Mouse (Mus musculus) left cerebral cortex, postnatal 4 days (tissue): ENCODE measurements around the gene Pde4b. TPM values are rescaled to one million over a fixed set of nuclear protein-coding genes. Genes with fewer than 3 reads are reported as not detected.

Source experiments
- DNase-seq: peaks from one replicate; pipeline ENCODE4 v3.0.0-alpha.2; 2022
- intact Hi-C: fragments of 180-260 bp; cut with DNase I; formaldehyde crosslinking; loops from one replicate; pipeline ENCODE4 v1.15.1; 2025
- total RNA-seq, 2 experiments: library from RNA; stranded (reverse); gene quantifications; 2 replicates each; pipeline ENCODE4 v1.2.3; 2021

The Pde4b gene
- total RNA-seq, 2 experiments from 2014 or later, result 55.3 to 61.4 TPM

- intact Hi-C loops, result loop anchor here (10.0 kb wide), 1 partner anchor 98 kb away; no protein-coding TSS in a partner anchor
- DNase-seq, result peak; percentile 10
Measured at GRCm38 (mm10) chr4:102496269-102497177, 409.2 kb downstream of the Pde4b start.

GRCm38 (mm10) chr4:102497221-102497620 is 409.9 kb downstream of the Pde4b start:
- DNase-seq, result no peak
- intact Hi-C loops, result loop anchor here (10.0 kb wide), 1 partner anchor 98 kb away; no protein-coding TSS in a partner anchor

GRCm38 (mm10) chr4:102498169-102498919 is 411.0 kb downstream of the Pde4b start:
- no peak for DNase-seq
- intact Hi-C loops, result loop anchor here (10.0 kb wide), 1 partner anchor 96 kb away; no protein-coding TSS in a partner anchor

- intact Hi-C loops, result loop anchor here (10.0 kb wide), 1 partner anchor 96 kb away; no protein-coding TSS in a partner anchor
- DNase-seq, result no peak
Measured at GRCm38 (mm10) chr4:102498920-102499316, 411.6 kb downstream of the Pde4b start.

DNA sequence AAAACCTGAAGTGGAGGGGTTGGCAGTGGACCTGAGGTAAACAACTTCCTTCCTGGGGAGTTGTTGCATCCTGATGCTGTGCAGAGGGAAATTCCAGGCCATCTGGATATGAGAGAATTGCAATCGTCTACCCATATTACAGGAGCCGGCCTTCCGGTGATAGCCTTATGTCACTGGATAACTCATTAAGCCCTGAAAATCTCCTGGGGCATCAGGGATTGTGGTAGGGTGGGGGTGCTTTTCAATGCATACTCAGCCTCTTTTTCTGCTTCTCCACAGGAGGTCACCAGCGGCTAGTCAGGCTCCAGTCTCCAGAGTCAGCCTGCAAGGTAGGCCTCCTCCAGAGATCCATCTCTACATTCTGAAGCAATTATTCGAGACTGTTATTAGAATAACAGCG is 418.4 kb downstream of the Pde4b start:
- intact Hi-C loops, result no loop called here
- no peak for DNase-seq

- no peak for DNase-seq
- intact Hi-C loops, result no loop called here
Measured at GRCm38 (mm10) chr4:102506376-102507280, 419.3 kb downstream of the Pde4b start.

DNA sequence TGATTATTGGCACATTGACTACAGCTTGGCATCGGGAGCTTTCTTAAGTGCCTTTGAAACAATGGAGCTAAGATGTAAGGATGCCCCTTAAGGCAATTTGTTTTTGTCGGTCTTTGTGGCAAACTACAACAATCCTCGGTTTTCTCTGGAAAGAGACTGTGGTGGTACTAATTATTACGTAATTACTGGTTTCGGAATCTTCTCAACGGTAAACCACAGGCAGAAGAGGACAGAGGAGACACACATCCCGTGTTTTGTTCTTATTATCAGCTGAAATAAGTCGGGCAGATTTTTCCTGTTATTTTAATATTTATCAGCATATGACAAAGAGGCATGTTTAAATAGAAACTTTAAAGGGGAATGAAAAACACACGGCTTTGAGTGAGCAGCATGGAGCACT is 420.0 kb downstream of the Pde4b start:
- no peak for DNase-seq
- intact Hi-C loops, result no loop called here

DNA sequence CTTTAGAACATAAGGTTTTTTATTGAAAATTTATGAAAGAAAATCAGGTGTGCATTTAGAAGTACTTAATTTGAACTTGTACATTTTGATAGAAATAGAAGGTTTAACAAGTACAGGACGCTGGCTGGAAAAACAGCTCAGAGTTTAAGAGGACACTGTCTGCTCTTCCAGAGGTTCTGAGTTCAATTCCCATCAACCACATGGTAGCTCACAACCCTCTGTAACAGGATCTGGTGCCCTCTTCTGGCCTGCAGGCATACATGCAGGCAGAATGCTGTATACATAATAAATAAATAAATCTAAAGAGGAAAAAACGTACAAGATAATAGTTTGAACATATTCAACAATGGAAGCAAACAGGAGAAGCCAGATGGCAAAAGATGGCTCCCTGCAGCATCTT is 420.4 kb downstream of the Pde4b start:
- no peak for DNase-seq
- intact Hi-C loops, result no loop called here

DNA sequence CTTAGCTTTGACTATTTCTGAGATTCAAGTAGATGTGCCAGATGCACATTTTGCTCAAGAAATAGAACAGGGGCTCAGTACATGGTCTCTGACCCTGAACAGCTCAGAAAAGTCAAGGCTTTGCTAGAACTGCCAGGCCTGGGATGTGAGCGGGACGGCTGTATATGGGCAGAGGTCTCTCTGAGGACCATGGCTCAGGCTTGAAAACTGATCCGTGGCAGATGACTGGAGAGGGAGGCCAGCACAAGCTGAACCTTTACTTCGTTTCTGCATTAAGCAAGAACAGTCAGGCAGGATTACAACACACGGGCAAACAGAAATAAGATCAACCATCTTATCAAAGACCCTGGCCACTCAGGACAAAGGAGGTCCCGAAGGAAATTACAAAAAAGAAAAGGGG is 422.7 kb downstream of the Pde4b start:
- no peak for DNase-seq
- intact Hi-C loops, result no loop called here

- peak; percentile 59 for DNase-seq
- intact Hi-C loops, result no loop called here
Measured at GRCm38 (mm10) chr4:102510939-102511391, 423.6 kb downstream of the Pde4b start.

DNA sequence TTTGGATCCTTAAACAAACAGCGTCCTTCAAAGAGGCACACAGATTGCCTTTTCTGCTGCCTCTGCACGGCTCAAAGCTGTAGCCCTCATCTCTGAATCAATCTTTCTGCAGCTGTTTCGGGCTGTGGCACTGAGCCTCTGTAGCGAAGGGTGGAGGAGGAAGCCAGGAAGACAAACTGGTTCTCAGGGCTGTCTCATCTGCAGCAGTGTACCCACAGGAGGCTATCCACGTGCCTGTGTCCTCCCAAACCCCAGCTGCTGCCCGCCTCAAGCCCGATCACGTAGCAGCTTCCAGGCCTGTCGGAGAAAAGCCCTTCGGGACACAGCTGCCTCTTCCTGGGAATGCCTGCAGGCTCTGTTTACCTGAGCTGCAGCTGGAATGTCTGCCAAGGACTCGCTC is 424.2 kb downstream of the Pde4b start:
- intact Hi-C loops, result no loop called here
- peak; percentile 17 for DNase-seq

- intact Hi-C loops, result no loop called here
- DNase-seq, result no peak
Measured at GRCm38 (mm10) chr4:102512940-102513339, 425.6 kb downstream of the Pde4b start.

GRCm38 (mm10) chr4:102513514-102513913 is 426.2 kb downstream of the Pde4b start:
- no peak for DNase-seq
- intact Hi-C loops, result no loop called here

- intact Hi-C loops, result no loop called here
- no peak for DNase-seq
Measured at GRCm38 (mm10) chr4:102514972-102515835, 427.9 kb downstream of the Pde4b start.

GRCm38 (mm10) chr4:102516395-102516794 is 429.1 kb downstream of the Pde4b start:
- DNase-seq, result no peak
- intact Hi-C loops, result no loop called here

DNA sequence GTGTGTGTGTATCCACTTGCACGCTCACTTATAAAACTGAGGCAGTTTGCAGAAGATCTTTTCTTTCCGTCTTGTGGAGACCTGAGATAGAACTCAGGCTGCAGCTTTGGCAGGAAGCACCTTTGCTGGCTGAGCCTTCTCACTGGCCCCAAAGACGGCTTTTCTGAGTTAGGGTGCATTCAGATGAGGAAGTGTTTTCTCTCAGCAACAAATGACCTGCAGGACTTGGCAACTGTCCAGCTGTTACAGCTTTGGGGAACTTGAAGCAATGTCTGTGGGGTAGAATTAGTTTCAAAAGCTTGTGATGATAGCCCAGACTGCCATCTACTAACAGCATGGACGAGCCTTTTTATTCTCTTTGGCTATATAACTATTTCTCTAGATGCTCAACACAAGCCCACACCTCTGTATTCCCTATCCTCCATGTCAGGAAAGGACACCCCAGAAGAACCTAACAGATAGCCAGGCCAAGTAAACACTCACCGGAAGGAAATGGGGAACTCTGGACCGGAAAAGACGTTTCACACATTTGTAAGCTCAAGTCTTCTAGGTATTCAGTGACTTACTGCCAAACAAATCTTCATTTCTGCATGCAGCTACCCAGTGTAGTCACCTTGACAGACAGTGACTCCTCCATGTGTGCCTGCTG is 429.8 kb downstream of the Pde4b start:
- intact Hi-C loops, result no loop called here
- DNase-seq, result peak; percentile 14

DNA sequence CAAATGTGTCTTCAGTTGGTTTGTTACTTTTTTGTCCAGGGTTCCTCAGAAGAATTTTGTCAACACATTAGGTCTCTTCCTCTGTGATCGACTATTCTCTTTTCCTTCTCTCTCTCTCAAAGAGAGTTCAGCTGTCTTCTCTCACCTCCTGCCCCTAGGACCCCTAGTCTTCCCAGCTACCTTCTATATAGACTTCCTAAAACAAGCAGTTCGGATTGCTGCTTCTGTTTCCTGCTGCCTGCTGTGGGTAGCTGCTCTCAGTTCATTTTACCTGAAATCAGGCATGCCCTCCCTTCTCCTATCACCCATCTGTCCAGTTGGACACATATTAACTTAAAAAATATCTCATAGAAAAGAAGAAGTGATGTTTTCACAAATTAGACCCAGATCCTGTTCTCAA is 430.3 kb downstream of the Pde4b start:
- no peak for DNase-seq
- intact Hi-C loops, result no loop called here

GRCm38 (mm10) chr4:102518341-102518740 is 431.0 kb downstream of the Pde4b start:
- DNase-seq, result no peak
- intact Hi-C loops, result no loop called here

DNA sequence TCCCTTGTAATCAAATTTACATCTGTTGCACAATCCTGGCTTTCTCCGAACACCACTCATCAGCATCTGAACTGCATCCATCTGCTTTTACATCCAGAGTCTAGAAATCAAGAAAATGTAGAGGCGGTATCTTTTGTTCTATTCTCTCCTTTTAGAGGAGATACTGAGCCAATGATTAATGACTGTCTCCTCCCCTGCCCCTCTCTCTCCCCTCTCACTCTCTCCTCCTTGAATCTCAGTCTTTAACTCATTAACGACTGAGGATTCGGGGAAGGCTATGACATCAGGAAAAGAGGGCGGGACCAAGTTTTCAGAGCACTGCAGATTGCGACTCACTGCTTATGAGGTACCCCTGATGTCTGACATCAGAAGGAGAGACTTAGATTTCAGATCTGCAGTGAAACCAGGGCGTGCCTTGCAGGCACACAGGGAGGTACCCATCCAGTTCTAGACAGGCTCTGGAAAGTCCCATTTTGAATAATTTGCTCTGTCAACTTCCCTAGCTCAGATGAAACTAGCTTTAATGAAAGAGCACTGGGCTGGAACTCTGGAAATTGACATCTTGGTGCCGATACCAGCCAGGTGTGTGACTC is 433.4 kb downstream of the Pde4b start:
- DNase-seq, result no peak
- intact Hi-C loops, result no loop called here
